Mouse (Mus musculus): ENCODE results near the gene Tarbp2. TPM values are rescaled to one million over a fixed set of nuclear protein-coding genes. Genes with fewer than 3 reads are reported as not detected.

Tarbp2 gene
- 87.5 and 94.7 TPM in 2 replicates for total RNA-seq (2014; rRNA removed)
- polyA plus RNA-seq (2015; fragmentation: Nextera tagmentation; extraction: Ambion mirVana) = 86.4 and 89.5 TPM in 2 replicates

DNA sequence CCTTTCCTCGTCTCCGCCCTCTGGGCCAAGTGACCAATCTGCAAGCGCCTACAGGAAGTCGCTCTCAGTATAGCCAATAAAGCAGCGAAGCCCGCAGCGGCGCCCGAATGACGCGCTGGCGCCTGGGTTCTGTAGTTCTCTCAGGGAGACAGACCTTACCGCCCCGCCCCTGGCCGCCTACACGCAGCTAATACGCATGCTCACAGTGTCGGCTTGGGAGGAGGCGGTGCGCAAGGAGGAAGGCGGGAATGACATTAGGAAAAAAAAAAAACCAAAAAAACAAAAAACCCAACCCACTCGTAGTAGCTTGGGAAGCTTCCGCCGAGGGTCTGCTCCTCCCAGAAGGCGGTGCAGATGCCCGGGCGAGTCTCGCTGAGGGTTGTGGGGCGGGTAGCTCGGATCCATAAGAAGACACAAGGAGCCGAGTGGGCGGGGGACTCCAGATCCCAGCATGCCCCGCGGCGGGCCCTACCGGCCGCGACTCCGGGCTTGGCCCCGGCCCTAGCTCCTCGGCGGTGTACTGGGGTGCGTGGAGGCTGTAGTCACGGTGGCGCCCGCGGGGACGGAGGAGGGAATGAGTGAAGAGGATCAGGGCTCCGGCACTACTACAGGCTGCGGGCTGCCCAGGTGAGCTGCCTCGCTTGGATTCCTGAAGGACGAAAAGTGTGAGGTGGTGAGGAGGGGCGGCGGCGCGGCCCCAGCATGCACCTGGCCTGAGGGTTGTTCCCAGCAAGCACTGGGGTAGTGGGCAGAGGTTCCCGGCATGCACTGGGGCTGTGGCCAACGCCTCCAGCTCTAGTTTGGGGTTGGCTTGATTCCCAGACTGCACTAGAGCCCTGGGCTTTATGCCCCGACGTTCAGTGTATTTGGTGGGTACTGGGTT lies at the start of gene Tarbp2:
Gene Tarbp2, plus strand, starts transcription at position 217 of the 883 bp plus-strand sequence.
- Histone ChIP-seq H3K9ac (peak within 1 kb of the TSS; percentile 79), H3K27me3 (ENCODE audit: insufficient read depth, low read length) (no peaks in the 10 kb centered on the region), H3K27ac (ENCODE audit: low read depth, low read length) (peak within 1 kb of the TSS; percentile 97), H3K36me3 (ENCODE audit: insufficient read depth) (peaks cover 15% of the 10 kb centered on the region), H3K4me1 (ENCODE audit: insufficient read depth) (peaks cover 13% of the 10 kb centered on the region; the same call in 1 of the 2 replicates), H3K9me3 (ENCODE audit: low read length) (no peaks in the 10 kb centered on the region), H3K4me2 (ENCODE audit: low read depth) (peak within 1 kb of the TSS; percentile 73), H3K4me3 (ENCODE audit: low read depth, low read length) (peak within 1 kb of the TSS; percentile 75)
- no peak for TF ChIP-seq CTCF (IDR thresholded peaks at IDR 0.05; ENCODE audit: low read depth)
- WGBS = 1% methylated on average over 59 of the region's 60 CpGs
- ATAC-seq (peak; percentile 91), DNase-seq (peak; percentile 100)

DNA sequence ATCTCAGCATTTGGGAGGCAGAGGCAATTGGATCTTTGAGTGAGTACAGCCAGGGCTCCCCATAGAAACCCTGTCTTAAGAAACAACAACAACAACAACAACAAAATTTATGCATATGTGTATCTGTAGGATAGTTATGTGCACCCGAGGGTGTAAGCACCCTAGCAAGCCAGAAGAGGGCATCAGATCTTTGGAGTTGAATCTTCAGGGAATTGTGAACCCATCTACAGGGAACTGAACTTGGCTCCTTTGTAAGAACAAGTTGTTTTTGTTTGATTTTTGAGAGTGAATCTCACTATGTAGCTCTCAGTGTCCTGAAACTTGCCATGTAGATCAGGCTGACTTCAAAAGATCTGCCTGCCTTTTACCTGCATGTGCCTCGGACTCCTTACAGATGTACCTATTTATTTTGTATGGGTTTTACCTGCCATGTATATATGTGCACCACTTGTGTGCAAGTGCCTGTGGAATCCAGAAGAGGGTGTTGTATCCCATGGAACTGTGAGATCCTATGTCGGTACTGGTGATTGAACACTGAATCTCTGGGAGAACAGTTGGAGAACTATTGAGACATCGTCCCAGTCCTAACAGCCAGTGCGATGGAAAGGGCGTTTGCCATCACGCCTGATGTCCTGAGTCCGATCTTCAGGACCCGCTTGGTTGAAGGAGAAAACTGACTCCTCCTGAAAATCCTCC lies 49.2 kb upstream of the Tarbp2 start:
- H3K4me3 ChIP-seq (ENCODE audit: low read depth, low read length) = no peak overlapping the region
- no peak overlapping the region for H3K9ac ChIP-seq
- no peak for DNase-seq
- TF ChIP-seq CTCF (IDR thresholded peaks at IDR 0.05; ENCODE audit: low read depth) = no peak
- no peaks in the 10 kb centered on the region for H3K9me3 ChIP-seq (ENCODE audit: low read length)
- no peak overlapping the region for H3K4me2 ChIP-seq (ENCODE audit: low read depth)
- no peaks in the 10 kb centered on the region; the same call in 1 of the 2 replicates for H3K36me3 ChIP-seq (ENCODE audit: insufficient read depth)
- H3K27me3 ChIP-seq (ENCODE audit: insufficient read depth, low read length) = no peaks in the 10 kb centered on the region
- 98% methylated on average over 9 of the region's 9 CpGs for WGBS
- ATAC-seq = no peak
- H3K27ac ChIP-seq (ENCODE audit: low read depth, low read length) = no peak overlapping the region
- peaks cover 6% of the 10 kb centered on the region; the same call in 1 of the 2 replicates for H3K4me1 ChIP-seq (ENCODE audit: insufficient read depth)

DNA sequence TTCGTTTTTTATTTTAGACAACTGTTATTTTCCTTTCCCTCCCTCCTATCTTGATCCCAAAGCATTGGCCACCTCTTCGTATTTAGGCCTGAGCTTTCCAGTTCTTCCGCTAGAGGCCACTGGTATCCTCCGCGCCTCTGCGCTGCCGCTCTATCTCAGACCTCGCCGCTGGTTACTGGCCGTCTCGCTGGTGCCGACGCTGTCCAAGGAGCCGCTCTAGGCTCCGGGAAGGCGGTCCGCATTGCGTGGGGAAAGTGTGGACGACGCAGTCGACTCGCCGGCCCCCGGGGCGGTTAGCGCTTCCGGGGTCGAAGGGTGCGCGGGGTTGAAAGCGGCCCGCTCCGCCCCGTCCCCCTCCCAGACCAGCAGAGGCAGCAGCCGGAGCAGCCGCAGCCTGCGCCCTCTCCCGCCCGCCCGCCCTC lies 47.8 kb upstream of the Tarbp2 start, which contains the start of gene Pcbp2:
Gene Pcbp2, plus strand, starts transcription at position 357 of the 422 bp plus-strand sequence.
- H3K27ac ChIP-seq (ENCODE audit: low read depth, low read length) = peak within 1 kb of the TSS; percentile 97
- H3K36me3 ChIP-seq (ENCODE audit: insufficient read depth) = peaks cover 8% of the 10 kb centered on the region
- peaks cover 6% of the 10 kb centered on the region; the same call in 1 of the 2 replicates for H3K4me1 ChIP-seq (ENCODE audit: insufficient read depth)
- DNase-seq = peak; percentile 99
- H3K9me3 ChIP-seq (ENCODE audit: low read length) = no peaks in the 10 kb centered on the region
- peak within 1 kb of the TSS; percentile 88 for H3K4me3 ChIP-seq (ENCODE audit: low read depth, low read length)
- peak; percentile 88 for TF ChIP-seq CTCF (IDR thresholded peaks at IDR 0.05; ENCODE audit: low read depth)
- H3K27me3 ChIP-seq (ENCODE audit: insufficient read depth, low read length) = no peaks in the 10 kb centered on the region
- peak within 1 kb of the TSS; percentile 81 for H3K9ac ChIP-seq
- WGBS = 3% methylated on average over 37 of the region's 40 CpGs
- ATAC-seq = peak; percentile 98
- H3K4me2 ChIP-seq (ENCODE audit: low read depth) = peak within 1 kb of the TSS; percentile 63

DNA sequence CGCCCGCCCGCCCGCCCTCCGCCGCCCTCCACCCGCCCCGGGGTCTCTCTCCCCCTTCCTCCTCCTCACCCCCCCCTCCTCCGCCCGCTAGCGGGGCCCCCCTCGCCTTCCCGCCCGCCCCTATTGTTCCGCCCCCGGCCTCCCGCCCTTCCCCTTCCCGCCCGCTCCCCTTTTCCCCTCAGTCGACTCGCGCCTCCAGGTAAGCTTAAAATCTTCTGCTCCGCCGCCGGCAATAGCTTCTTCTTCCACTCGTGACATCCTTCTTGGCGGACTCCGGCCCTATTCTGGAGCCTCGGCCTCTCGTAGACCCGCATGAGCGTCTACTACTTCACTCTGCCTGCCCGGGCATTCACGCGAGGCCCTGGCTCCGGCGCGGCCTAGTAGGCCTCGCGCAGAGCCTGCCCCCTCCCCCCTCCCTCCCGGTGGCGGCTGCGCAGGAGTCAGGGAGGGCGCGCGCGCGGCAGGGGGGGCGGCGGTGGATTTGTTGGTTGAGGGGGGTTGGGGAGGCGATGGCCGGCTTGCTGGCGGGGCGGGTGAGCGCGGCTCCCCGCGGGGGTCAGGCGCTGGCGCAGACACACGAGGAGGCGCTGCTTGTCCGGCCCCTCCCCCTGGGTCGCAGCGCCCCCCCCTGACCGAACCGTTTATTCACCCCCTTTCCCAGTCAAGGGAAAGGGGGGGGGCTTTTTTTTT lies 47.2 kb upstream of the Tarbp2 start:
- peak; percentile 69 for ATAC-seq
- H3K27me3 ChIP-seq (ENCODE audit: insufficient read depth, low read length) = no peaks in the 10 kb centered on the region
- WGBS = under 1% methylated on average over 40 of the region's 67 CpGs

DNA sequence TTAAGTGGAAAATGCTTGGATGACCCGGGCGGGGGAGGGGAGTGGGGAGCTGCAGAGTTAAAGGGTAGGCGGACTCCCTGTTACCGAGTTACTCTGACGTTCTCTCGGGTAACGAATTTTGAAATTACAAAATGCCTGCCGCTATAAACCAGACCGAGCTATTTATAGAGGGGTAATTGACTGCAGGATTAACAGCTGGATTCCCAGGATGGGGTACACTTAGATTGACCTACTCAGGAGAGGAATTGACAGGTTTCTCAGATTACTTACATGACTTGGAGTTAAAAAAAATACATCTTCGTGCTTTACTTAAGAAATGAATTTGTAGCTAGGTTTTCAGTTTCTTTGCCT lies 46.7 kb upstream of the Tarbp2 start:
- no peak for DNase-seq
- no peak for TF ChIP-seq CTCF (IDR thresholded peaks at IDR 0.05; ENCODE audit: low read depth)
- H3K27ac ChIP-seq (ENCODE audit: low read depth, low read length) = peak overlapping the region; percentile 97
- H3K4me3 ChIP-seq (ENCODE audit: low read depth, low read length) = peak overlapping the region; percentile 88
- no peak for ATAC-seq
- peak overlapping the region; percentile 81 for H3K9ac ChIP-seq
- peak overlapping the region; percentile 63 for H3K4me2 ChIP-seq (ENCODE audit: low read depth)
- H3K4me1 ChIP-seq (ENCODE audit: insufficient read depth) = peaks cover 6% of the 10 kb centered on the region; the same call in 1 of the 2 replicates
- no peaks in the 10 kb centered on the region for H3K27me3 ChIP-seq (ENCODE audit: insufficient read depth, low read length)
- under 1% methylated on average over 10 of the region's 10 CpGs for WGBS
- H3K9me3 ChIP-seq (ENCODE audit: low read length) = no peaks in the 10 kb centered on the region
- peaks cover 19% of the 10 kb centered on the region for H3K36me3 ChIP-seq (ENCODE audit: insufficient read depth)

More for the DNA sequence above, 47.2 kb upstream of the Tarbp2 start:
- Histone ChIP-seq H3K4me1 (ENCODE audit: insufficient read depth) (peaks cover 6% of the 10 kb centered on the region; the same call in 1 of the 2 replicates), H3K4me2 (ENCODE audit: low read depth) (peak overlapping the region; percentile 63), H3K9ac (peak overlapping the region; percentile 81), H3K4me3 (ENCODE audit: low read depth, low read length) (peak overlapping the region; percentile 88), H3K9me3 (ENCODE audit: low read length) (no peaks in the 10 kb centered on the region), H3K27ac (ENCODE audit: low read depth, low read length) (peak overlapping the region; percentile 97), H3K36me3 (ENCODE audit: insufficient read depth) (peaks cover 14% of the 10 kb centered on the region)
- peak; percentile 91 for DNase-seq
- 0 out of 2 replicates have a peak, but pooled peaks have one; percentile 16 for TF ChIP-seq CTCF (IDR thresholded peaks at IDR 0.05; ENCODE audit: low read depth)

DNA sequence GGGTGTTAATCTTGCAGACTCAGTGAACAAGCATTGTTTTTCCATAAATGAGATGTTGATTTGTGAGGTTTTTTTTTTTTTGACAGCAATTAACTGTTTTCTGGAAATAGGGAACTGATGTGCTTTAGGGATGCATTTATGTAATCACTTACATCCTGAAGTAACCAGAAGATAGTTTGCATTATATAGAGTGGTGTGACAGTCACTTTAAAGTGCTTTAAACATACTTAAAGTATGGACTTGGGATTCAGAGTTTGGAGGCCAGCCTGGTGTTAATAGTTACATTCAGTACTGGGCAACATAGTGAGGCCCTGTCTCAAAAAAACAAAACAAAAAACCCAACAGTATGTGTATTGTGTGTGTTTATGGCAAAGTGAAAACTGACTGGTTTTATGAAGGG lies 46.3 kb upstream of the Tarbp2 start:
- Histone ChIP-seq H3K36me3 (ENCODE audit: insufficient read depth) (peaks cover 22% of the 10 kb centered on the region), H3K27ac (ENCODE audit: low read depth, low read length) (no peak overlapping the region), H3K4me3 (ENCODE audit: low read depth, low read length) (peak overlapping the region; percentile 88), H3K9ac (peak overlapping the region; percentile 81; the same call in 1 of the 2 replicates), H3K4me2 (ENCODE audit: low read depth) (peak overlapping the region; percentile 63), H3K9me3 (ENCODE audit: low read length) (no peaks in the 10 kb centered on the region), H3K4me1 (ENCODE audit: insufficient read depth) (peaks cover 6% of the 10 kb centered on the region; the same call in 1 of the 2 replicates), H3K27me3 (ENCODE audit: insufficient read depth, low read length) (no peaks in the 10 kb centered on the region)
- ATAC-seq (no peak), DNase-seq (no peak)
- no peak for TF ChIP-seq CTCF (IDR thresholded peaks at IDR 0.05; ENCODE audit: low read depth)
